Mouse (Mus musculus) c-Kit-positive CD71-positive TER-119-positive erythroid progenitor cells, embryonic 14.5 days (primary cell): Measurements from ENCODE around the gene Slc5a5.

Experiments used
- DNase-seq: peaks from one replicate; pipeline ENCODE4 v3.0.0-alpha.2; 2013; ENCODE audit warnings: low spot score

Gene Slc5a5

DNA sequence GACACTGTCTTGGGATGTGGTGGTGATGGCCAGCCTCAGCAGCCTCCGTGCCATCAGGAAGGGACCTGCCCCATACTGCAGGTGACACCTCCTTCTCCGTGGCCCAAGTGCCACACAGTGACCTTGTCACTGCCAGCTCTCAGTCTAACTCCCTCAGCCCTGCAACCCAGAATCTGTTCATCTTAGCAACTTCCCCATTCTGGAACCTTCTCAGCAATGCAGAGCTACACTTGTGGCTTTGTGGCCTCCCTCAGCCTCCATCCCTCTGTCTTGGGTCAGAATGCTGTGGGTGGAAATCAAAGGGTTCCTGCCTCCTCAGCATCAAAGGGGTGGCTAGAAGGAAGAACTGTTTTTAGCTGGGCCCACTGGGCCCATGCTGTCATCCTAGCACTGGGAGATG is 38.7 kb downstream of the Slc5a5 start:
- no peak for DNase-seq

DNA sequence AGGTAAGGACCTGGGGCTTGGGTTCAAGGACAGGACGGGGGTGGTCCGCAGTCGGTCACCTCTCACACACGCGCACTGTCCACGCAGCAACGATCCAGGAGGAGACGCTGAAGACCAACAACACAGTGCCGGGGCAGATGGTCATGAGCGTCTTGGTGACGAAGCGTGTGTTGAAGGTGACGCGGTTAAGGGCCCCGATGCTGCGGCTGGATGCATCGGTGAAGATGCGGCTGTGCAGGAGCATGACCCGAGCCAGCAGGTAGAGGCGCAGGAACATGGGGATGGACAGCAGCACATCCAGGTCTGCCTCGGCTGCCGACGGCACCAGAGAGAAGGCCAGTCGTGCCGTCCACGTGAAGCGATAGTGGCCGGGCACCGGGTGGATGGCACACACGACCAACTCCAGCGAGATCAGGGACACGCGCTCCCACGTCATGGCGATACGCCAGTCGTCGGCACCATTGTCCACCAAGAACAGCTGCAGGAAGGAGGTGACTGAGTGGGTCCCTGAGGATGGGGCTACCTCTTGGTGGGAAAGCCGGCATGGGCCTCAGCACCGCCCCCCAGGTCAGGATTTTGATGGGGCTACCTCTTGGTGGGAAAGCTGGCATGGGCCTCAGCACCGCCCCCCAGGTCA is 39.8 kb downstream of the Slc5a5 start:
- DNase-seq: no peak

DNA sequence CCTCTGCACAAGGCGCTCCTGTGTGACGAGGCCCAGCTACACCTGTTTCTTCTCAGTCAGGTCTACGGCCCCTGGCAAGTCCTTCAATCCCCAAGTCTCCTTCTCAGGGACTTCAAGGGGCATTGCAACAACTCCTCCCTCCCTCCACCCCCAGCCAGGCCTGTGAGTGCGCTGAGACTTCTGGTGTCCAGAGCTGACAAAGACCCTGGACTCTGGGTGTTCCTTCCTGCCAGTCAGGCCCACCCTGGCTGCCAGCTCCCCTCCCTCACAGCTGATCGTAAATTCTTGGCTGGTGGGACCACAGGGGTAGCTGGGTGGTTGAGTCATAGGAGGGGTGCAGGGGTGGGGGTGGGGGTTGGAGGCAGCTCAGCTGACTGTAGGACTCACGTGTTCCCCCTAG is 40.7 kb downstream of the Slc5a5 start:
- no peak for DNase-seq

DNA sequence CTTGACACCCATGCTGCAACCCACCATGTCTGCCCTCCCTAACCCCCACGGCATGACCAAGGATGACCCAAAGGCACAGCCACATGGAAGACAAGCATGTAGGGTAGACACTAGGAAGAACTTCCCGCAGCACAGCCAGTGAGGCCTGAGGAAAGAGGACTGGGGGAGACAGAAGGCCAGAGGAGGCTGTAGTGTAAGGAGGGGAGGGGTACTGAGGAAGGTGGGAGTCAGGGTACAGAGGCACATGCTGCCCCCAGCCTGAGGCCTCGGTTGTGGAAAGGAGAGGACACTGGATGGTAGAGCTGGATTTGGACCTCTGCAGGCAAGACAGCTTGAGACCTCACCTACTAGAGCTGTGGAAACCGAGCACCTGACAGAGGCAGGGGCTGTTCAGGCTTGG is 41.6 kb downstream of the Slc5a5 start:
- DNase-seq: no peak

DNA sequence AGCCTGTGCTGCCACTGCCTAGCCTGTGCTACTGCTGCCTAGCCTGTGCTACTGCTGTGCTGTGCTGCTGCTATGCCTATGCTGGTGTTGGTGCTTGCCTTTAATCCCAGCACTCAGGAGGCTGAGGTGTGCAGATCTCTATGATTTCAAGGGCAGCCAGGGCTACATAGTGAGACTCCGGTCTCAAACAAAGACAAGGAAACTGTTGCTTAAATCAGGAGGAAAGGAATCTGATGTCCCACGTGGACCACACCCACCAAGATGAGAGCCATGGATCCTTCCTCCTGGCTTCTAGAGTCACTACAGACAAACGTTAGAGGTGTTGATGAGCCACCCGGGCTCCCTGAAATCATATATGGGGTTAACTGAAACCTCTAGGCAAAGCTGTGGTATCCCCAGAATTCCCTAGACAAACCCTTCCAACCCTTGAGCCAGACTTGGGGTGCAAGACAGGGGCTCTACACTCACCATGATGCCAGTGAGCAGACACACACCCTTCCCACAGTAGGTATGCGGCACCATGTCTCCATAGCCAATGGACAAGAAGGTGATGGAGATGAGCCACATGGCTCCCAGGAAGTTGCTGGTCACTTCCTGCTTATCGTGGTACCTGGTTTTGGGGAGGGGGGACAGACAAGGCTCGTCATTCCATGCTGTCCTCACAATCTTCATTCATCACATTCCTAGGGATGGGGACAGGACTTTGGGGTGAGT is 42.3 kb downstream of the Slc5a5 start:
- no peak for DNase-seq

DNA sequence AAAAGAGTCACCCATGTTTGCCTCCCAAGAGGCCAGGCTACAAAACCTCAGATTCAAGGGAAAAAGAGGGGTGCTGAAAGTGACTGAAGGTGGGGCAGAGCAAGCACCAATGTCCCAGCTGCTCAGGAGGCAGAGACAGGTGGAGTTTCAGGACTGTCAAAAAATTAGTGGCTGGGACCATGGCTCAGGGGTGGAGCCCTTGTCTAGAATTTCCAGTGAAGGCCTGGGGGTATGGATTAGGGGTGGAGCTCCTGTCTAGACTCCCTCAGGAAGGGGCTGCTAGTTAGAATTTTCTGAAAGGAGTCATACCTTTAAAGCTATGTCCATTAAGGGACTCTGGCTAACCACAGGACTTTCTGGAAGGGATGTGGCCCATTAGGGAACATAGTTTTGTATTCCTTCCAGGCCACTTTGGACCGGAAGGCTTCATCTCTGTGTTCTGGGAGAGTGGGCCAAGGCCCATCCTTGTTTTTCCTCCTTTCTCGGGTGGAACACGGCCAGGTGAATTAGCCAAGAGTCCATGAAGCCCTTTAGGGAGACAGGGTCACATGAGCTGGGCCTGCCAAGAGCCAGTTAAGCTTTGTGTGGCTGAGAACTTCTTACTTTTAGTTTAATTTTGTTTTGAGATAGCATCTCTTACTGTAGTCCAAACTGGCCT is 43.1 kb downstream of the Slc5a5 start:
- no peak for DNase-seq

DNA sequence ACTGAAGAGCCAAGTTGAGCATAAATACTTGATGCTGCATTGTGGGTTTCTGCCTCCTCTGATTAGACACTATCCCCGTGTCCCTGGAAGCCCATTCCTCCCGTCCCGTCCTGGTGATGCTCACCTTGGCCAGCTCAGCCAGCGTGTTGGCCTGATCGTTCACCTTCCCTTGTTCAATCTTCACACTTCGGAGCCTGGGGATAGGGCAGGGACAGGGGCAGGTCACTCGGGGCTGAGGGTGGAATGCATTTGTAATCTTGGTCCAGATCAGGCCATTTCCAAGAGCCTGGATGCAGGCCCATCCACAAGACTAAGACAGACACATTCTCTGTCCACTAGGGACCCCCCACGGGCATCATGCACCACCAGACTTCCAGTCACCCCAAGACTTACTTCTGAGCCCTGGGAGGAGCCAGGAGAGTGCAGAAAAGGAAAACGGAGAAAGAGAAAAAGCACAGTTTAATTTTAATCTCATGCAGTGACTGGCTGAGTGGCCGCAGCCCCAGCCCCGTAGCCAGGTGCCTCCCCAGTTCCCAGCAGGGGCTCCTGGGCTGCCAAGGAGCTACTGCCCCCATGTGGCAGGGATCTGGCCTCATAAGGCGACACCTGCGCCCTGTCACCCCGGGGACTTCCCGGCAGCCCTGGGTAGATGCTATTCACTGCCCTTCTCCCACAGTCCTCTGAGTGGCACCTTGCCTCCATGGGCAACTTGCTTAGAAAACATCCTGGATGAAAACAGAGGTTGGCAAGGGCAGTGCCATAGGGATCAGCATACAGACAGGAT is 46.0 kb downstream of the Slc5a5 start:
- no peak for DNase-seq

DNA sequence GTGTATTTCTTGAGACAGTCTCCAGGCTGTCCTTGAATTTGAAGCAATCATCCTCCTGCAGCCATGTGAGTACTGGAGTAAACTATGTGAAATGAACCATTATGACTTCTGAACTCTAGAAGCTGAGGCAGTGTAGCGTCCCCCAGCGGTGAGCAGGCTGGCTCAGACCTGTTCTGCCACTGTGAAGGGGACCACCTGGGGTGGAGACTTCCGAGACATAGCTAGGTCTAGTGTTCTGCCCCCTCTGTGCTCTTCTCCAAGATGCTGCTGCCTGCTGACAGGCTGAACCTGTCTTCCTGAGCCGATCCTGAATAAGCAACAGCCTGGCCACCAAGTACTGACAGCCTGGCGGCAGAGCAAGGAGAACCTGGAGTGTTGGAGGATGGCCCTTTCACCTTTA is 47.4 kb downstream of the Slc5a5 start:
- DNase-seq: no peak

DNA sequence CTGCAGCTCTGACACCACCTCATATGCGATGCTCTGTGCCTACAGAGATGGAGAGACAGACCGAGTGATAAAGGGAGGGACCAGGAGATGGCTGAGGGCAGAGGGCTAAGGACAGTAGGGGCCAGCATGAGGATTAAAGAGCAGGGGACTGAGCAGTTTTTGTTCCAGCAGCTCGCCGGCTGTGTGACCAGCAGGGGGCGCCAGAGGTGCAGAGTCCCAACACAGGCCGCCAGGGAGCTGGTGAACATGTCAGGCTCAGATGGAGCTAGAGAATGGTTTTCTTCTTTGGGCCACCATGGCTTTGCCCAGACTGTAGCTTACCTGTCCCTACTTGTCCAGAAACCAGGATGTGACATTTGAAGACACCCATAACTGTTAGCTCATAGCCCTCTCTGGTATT is 48.0 kb downstream of the Slc5a5 start:
- peak; percentile 92 for DNase-seq

DNA sequence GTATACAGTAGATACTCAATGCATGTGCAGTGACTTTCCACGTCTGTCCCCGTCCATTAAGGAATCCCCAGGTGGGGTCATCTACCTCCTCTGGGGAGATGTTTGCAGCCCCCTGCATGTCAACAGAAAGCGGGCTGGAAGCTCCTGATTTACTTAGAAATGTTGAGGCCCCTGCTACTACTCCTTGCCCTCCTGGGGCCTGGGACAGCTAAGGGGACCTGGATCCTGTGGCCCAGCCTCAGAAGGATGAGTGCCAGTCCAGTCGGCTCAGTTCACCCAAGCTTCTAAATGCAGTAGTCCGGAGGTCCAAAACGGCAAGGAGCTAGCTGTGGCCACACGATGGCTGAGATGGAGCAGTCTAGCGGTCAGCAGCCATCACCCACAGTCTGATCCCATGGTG is 48.6 kb downstream of the Slc5a5 start:
- DNase-seq: no peak

DNA sequence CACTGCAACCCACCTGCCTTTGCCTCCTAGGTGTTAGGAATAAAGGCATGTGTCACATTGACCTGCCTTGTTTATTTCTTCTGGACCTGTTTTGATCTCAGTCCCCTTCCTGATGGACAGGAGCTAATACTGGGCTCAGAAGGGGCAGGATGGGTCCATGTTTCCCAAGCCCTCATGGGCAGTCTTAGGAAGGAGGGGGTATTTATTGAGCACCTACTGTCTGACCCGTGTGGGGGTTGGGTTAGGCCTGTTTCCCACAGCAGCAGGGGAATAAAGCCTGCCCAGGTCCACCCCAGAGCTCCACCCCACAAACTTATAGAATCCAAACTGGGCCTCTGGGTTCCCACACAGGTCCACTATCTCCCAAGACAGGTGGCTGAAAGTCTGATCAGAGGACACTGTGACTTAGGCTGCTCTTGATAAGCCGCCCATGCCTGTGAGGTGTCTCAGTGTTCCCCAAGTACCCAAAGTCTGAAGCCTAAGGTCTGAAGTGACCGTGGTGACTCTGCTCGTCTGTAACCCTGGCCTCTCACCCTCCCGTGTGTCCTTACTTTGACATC is 49.3 kb downstream of the Slc5a5 start:
- peak; percentile 93 for DNase-seq

DNA sequence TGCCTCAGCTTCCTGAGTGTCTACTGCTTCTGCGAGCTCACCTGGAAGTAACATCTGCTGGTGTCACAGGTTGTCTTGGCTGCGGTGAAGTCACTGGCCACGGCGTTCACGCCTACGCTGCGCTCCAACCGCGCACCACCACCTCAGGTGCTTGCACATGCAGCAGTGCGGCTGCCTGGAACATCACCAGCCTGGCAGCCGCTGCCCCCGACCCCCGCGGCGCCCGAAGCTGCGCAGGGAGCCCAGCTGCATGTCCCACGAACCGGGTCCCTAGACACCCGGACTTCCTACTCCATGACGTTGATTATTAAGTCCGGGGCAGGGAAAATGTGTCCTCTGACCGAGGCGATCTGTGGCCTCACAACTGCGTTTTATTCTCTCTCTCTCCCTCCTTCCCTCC is 50.1 kb downstream of the Slc5a5 start:
- DNase-seq: no peak

DNA sequence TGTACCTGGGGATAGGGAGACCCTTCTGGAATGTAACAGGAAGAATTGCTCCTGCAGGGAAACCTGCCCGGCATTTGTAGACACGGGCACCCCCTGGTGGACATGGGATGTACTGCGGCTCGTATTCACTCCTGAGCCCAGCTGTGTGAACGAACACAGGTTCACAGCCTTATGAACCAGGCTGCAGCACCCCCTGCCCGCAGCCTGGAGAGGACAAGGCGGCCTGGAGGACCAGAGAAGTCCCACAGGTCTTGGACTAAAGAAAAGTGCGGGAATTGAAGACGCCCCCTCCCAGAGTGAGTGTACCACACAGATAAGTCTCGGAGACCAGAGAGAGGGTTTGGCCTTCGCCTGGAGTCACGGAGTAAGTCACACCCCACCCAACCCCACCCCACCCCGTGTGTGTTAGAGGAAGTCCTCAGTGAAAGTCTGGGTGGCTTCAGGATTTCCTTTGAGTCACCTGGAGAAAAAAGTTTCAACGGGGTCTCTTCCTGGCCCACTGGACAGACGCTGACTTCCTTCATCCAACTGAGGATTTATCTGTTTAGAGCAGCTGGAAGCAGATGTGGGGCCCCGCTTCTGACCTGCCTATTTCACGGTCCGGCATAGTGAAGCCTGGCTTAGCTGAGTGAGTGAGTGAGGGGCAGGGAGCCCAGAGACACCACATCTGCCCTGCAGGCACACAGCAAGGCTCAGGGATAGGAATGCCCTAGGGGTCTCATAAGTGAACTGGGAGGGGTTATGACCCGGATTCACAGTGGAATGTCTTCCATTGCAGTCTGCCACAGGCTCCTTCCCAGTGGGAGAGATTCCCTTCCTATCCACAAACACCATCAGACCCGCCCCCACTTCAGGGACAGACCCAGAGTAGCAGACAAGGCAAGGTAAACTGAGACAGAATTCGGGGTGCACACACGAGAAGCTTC is 51.1 kb downstream of the Slc5a5 start:
- peak; percentile 91 for DNase-seq

DNA sequence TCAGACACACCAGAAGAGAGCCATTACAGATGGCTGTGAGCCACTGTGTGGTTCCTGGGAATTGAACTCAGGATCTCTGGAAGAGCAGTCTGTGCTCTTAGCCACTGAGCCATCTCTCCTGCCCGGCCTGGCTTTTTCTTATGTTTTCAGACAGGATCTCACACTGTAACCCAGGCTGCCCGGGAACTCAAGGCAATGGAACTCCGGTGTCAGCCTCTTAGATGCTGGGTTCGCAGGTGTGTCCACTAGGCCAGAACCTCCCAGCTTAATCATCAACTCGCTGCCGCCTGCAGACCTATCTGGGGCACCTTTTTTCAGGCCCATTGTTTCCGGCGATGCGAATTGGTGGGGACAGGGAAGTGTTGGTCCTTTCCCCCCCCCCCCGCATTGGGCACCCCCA is 52.0 kb downstream of the Slc5a5 start:
- no peak for DNase-seq

DNA sequence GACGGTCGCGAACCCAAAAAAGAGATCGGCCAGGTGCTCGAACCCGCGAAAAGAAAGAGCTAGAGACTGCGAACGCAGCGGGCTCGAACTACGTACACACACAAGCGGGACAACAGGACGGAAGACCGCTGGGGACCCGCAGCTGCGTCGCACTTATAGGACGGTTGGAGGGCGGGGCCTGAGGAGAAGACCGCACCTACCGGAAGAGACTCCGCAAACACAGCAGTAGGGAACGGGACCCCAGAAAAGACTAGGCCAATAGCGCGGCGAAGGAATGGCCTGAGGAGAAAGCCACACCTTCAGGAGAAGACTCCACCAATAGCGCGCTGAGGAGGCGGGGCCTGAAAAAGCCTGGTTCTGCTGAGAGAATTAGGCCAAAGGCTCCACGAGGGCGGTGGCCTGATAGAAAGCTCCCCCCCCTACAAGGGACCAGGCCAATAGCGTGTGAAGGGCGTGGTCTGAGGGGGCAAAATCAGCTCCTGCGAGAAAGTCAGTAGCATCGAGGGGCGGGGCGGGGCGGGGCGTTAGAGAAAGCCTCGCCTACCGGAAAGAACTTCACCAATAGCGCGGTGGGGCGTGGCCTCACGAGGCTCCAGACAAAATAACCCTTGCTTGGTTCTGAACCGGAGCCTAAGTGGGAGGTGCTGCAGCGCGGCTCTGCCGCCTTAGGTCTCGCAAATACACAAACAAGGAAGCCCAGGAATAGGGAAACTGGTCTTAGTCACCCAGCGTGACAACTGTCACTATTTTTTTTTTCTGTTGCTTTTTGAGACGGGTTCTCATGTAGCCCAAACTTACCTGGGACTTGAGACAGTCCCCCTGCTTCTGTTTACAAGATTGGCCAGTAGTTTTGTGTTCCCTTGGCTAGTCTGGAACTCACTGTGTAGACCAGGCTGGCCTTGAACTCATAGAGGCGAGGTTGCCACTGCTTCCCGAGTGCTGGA is 52.9 kb downstream of the Slc5a5 start, which contains the start of gene Arrdc2:
Gene Arrdc2, minus strand, starts transcription at position 313 of the 944 bp plus-strand sequence.
- peak; percentile 100 for DNase-seq

DNA sequence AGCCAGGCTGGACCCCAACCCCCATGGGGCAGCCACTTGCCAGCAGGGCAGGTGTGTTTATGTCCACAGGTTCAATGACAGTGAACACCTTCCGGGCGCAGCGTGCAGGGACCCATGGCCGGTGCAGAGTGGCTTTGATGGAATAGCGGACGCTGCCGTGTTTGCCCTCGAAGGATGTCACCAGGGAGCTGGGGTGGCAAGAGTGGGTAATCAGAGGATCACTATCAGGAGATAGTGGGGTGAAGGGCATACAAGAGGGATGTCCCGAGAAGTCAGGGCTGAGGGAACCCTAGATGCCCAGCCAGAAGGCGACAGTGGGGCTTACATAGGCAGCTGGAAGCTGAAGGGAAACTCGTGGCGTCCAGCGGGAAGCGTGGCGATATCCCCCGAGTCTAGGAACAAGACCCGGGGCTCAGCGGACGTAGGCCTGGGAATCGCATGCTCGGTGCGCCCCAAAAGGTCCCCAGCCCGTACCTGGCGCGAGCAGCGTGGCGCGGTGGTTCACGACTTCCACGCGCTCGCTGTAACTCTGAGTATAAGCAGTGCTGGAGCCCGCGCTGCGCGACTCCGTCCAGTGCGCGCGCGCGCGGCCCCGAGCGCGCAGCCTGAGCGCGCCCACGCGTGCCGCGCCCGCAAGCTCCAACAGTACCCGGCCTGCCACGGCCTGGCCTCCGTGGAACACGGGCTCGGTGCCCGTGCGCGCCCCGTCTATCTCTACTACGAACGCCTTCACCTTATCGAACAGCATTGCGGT is 53.7 kb downstream of the Slc5a5 start:
- DNase-seq: no peak

DNA sequence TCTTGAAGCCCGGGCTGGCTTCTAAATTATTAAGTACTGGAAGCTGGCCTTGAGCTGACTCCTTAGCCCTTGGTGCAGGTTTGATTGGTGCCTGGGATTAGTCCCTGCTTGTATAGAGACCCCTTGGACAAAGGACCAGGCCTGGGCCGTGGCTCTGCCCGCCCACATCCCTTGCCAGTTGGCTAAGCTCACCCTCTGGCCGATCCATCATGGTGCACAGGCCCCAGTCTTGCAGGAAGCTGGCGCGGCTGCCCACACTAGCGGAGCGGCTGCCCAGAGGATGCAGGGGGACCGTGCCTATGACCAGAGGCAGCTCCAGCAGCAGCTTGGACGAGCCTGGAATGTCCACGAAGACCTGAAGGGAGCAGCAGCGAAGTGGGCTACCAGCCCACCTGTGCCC is 55.9 kb downstream of the Slc5a5 start:
- no peak for DNase-seq

DNA sequence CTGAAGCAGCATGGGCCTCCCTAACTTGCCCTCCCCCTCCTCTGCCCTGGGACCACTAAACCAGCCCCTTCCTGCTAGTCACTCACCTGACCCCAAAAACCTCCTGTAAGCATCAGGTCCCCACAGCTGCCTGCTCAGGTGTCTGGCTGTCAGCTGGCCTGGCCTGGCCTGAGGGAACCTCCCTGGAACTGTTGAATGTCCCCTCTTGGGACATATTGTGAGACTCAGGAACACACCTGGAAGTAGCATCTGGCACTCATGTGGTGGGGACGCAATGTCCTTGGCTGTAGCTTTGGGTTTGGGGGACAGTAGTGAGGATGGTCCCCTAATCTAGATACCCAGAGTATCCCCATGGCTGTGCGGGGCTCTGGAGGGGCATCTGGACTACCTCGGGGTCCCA is 58.5 kb downstream of the Slc5a5 start:
- no peak for DNase-seq

DNA sequence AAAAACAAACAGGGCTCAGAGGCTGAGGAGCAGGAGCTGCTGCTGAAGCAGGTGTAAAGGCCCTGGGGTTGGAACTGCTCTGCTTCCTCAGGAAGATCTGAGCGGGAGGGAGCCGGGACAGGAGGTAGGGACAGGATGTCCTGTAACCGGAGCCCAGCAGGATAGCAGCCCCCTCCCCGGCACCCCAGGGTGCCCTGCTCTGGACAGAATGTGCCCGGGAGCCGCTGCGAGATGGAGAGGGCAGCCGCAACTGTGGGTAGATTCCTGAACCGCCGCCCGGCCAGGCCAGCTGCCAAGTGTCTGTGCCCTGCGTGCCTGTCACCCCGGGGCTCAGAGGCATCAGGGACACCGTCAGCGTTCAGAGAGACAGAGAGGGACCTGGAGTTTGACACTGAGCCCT is 59.0 kb downstream of the Slc5a5 start:
- no peak for DNase-seq
